Mouse (Mus musculus) activated CD4-positive, CD25-positive, alpha-beta regulatory T cell (primary cell): ENCODE results near the gene Lrrc58. TPM values are rescaled to one million over a fixed set of nuclear protein-coding genes. Genes with fewer than 3 reads are reported as not detected.

Source experiments
- polyA plus RNA-seq, 2 experiments: library from polyadenylated mRNA; unstranded; fragments of 100-300 nt; shearing (Covaris generic); gene quantifications; one replicate each; pipeline ENCODE4 v1.2.1; 2017

Lrrc58 gene
- 10 to 100 TPM; 14.3 to 21.4 TPM for polyA plus RNA-seq

GRCm38 (mm10) chr16:37867791-37868505, at the start of gene Lrrc58:
Gene Lrrc58, plus strand, starts transcription at chr16:37868389.

GRCm38 (mm10) chr16:37861029-37861428, 7.2 kb upstream of the Lrrc58 start, which contains the start of gene Gm36028:
Gene Gm36028, minus strand, starts transcription at chr16:37861146.

GRCm38 (mm10) chr16:37916138-37916817, 48.1 kb downstream of the Lrrc58 start, which contains the start of gene Gpr156:
Gene Gpr156, plus strand, starts transcription at chr16:37916496.

Other genes with a start within 250 kb of the Lrrc58 start
- 10 to 100 TPM; 58.3 to 65.6 TPM for gene Ndufb4, start 213.9 kb upstream of the Lrrc58 start, polyA plus RNA-seq
- under 1 TPM; 0.10 to 0.93 TPM for gene Fstl1, start 91.5 kb upstream of the Lrrc58 start, polyA plus RNA-seq
- not detected for gene Gm36028, start 7.2 kb upstream of the Lrrc58 start, polyA plus RNA-seq
- under 1 TPM in 1 of 2 experiments, not detected in 1; 0.05 TPM for gene Gpr156, start 48.1 kb downstream of the Lrrc58 start, polyA plus RNA-seq
- 10 to 100 TPM; 57.6 to 59.2 TPM for gene Gsk3b, start 220.6 kb downstream of the Lrrc58 start, polyA plus RNA-seq